Mouse (Mus musculus) thymus, postnatal 25 days (tissue): Measurements from ENCODE around the gene Stra8.

ENCODE experiments used
- DNase-seq: peaks from one replicate; pipeline ENCODE4 v3.0.0; 2022

Gene Stra8

DNA sequence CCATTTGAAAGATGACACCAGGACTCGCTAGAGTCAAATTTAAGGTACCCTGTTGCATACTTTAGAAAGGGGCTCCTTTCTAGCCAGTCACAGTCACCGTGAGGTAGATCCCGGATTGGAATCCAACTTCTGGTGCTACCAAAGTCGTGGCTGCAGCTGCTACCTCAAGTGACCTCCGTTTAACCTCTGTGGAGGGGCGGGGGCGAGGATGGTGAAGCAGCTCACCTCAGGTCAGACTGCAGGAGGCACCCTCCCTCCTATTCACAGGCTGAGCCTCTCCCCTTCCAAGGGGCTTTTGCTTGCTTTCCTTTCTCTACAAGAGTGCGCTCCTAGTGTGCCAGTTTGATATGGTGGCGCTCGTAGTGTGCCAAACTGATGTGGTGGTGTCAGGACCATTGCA is at the start of gene Stra8:
Gene Stra8, plus strand, starts transcription at position 208 of the 400 bp plus-strand sequence.
- DNase-seq: no peak

GRCm38 (mm10) chr6:34870724-34871123 is 49.2 kb upstream of the Stra8 start:
- DNase-seq: no peak

DNA sequence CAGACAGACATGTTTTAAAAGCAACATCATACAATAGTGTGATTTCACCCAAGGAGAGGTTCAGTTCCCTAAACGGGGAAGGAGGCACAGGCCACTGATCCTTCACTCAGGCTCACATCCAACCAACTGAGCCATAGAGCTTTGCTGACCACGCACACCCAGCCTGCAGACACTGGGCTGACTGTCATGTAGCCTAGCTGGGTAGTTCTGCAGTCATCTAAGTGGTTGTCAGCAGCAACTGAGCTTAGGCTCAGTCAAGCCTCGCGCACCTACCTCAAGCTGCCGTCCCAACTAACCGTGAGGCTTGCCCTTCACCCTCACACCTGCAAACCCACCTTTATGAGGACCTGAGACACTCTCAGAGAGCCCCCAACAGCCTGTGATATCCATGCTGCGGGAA is 48.0 kb upstream of the Stra8 start:
- DNase-seq: no peak

DNA sequence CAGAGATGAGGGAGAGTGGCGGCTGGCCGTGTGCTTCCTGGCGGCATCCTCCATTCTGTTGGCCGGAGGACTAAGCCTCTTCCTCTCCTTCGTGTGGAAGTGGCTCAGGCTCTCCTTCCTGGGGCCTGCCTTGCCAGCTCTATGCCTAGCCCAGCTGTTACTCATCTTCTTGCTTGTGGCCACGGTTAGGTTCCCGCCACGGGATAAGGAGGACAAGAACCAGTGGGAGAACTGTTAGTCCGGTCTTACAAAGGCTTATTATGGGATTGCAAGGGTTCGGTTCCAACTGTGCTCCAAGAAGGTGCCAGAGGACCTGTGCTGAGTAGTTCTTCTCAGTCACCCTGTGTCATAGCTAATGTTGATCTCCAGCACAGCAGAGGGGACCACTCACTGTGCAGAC is 47.1 kb upstream of the Stra8 start:
- DNase-seq: no peak

DNA sequence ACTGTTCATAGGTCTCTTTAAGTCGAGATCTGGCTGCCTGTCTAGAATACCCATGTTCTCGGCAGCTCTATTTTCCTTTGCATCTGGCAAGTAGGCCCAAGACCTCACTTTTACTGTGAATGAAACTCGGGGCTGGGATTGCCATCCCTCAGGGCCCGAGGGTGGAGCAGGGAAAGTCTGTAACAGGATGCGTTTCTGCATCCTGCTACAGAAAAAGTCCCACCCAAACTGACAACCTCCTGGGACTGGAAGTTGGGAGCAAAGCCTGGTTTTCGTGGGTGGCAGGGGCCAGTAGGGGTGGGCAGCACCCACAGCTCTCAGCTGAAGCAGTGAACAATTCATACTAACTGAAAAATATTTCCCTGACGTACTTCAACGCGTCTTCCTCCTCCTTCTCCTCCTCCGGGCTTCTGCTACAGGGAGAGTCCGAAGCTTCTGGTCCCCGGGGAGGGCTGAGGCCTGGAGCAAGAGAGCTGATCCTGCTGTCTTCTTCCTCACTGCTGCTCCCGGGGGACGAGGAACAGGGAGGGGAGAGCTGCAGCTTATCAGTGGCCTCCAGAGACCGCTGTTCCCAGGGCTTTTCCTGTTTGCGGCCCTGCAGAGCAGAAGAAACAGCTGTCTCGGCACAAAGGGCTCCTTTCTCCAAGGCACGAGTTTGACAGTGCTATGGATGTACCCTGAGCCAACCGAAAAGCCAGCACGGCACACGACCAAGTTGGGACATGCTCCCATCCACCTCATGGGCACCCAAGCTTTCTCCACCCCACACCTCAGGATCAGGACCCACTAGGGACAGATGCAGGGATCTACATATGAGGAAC is 45.7 kb upstream of the Stra8 start:
- DNase-seq: peak; percentile 19

DNA sequence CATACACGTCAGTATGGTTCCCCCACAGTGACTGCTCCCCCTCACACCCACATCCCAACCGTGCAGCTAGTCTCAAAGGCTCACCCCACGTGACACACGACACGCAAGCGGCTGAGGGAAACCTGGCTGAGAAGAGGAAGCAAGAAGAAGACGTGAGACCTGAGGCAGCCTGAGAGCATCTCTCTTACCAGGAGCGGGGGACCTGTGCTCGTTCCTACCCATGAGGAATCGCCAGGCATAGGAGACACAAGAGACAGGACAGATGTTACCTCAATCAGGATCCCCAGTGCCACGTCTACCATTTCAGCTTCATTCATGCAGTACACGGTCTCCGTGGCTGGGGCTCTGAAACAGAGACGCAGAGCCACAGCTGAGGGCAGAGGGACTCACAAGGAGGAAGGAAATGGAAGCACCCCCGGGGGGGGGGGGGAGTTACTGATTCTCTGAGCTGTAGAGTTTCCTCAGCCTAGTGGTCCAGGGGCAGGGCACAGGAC is 44.6 kb upstream of the Stra8 start:
- DNase-seq: peak; percentile 86

GRCm38 (mm10) chr6:34875966-34876834 is 43.8 kb upstream of the Stra8 start:
- peak; percentile 44 for DNase-seq

DNA sequence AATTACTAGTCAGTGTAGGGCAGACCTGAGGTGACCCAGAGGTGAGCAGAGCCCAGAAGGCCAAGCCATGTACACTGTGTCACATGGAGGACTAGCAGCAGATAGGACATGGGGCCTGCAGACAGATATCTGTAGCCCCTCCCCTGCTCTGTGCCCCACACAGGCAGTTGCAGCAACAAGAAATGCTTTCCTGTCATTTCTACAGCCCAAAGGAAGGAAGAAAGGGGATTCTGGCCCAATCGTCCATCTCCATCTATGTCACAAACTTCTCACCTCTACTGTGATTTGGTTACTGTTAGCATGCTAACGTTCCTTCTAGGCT is 43.2 kb upstream of the Stra8 start:
- no peak for DNase-seq

GRCm38 (mm10) chr6:34877509-34878321 is 42.2 kb upstream of the Stra8 start, which contains the start of gene Cyren:
Gene Cyren (minus strand): TSS chr6:34878060.
- peak; percentile 95 for DNase-seq

DNA sequence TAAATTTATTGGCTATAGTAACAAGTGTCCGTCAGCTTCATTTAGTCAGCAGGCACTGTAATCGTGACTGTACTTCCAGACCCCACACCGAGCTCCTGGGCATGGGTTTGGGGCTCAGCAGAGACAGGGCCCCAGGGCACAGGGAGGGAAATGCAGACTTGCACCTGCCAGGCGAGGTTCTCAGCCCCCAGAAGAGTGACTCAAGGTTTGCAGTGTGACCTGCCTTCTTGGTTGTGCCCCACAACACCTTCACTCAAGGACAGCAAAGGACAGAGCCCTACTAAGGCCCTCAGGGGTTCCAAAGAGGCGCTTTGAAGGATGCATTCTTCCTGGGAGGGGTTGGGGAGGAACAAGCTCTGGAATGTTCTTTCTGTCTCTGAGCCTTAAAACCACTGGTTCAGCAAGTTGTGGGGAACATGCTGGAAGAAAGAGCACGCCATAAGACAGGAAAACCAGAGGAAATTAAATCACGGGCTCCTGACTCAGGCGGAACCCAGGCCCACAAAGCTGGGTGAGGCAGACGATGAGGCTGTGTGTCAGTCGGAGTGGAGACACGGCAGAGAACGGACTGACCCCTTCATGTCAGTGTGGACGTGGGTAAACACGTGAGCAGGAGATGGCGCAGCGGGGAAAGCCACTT is 40.7 kb upstream of the Stra8 start:
- DNase-seq: no peak

DNA sequence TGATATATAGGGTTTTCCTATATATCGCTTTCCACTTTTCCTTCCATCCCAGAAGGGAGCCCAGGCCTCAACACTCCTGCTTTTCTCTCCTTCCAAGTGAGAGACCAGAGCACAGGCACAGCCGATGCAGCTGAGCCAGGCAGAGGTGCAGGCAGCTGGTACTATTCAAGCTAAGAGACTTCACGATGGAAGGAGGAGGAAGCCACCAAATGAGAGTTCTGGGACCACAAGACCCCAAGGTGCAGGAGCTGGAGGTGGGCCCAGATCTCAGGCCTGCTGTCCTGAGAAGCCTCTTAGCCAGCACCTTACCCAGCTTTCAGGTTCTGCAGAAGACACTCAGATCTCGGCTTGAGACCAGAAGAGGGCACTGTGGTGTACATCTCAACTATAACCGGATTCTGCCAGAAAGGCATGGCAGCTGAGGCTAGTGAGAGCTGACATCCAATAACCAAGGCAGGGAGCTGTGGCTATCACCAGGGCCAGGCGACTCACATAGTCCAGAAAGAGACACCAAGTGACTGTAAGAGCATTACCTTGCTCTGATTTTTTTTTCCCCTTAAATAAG is 40.0 kb upstream of the Stra8 start:
- DNase-seq: peak; percentile 64

DNA sequence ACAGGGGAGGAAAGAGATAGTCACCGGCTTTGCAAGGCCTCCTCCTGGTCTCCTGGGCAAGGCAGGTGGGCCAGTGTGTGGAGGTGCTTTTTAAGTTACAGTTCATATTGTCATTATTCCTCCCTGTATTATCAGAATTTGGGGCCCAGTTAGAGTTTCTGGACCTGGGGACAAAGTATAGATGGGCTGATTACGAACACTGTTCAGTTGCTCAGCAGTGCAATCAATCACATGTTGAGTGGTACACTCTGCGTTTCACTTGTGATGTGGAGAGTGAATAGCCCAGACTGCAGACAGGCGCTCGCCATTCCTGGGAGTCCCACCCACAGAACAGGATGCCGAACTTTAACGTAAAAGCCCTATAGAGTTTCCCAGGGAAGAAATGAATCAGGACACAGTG is 35.2 kb upstream of the Stra8 start:
- no peak for DNase-seq

DNA sequence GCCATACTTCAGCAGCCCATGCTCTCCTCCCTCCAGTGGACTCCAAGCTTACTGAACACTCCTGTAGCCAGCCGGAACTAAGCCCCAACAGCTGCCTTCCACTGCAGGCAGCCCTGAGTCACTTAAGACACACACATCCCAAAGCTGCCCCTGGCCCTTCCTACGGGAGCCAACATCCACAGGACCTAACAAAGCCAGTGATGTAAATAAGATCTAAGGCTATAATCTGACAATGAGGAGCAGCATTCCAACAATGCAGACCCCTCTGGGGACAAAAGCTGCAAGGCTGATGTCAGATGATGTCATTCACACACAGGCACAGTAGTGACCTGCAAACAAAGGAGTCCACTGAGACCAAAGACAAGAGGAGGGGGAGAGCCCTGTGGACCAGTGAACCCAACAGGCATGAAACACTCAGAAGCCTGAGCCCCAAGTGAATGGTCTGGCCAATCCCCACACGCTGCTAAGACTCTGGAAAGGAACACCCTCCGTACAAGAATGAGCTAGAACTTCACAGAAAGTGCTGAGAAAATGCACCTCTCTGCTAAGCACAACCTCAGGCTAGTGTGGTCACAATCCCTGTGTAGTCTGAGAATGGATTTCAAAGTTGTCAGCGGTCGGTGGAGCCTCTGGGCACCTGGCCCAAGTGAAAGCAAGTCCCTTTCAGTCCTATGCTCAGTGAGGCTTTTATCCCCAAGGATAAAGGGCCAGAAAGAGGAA is 32.7 kb upstream of the Stra8 start:
- no peak for DNase-seq

DNA sequence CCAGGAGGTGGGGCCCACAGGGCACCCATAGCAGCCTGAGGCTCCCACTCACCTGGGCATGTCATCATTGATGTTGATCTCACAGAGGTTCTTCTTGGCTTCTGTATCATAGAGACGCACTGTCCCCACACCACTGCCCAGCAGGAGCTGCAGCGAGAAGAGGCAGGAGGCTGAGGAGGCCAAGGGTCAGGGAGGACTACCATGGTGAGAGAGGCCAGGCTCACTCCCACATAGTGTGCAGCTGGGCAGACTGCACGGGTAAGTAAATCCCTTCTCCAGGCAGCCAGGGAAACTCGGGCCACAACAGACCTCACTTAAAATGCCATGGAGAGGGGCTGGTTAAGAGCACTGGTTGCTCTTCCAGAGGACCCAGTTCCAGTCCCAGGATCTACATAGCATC is 30.8 kb upstream of the Stra8 start:
- no peak for DNase-seq

DNA sequence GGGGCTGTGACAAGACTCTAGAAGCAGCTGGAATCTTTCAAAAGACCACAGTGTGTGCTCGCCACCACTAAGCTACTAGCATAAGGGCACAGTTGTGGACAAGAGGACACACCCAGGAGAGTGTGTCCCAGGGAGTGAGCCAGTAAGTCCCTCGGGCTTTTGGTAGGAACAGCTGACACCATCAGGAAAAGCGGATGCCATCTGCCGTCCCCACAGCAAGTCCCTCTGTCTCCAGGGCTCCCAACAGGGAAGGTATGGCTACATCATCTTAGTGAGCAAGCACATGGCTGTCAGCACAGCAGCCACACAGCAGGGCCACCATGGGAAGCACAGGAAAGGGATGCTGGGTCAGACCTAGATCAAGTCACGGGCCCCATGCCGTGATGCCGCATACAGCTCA is 24.4 kb upstream of the Stra8 start:
- DNase-seq: no peak

DNA sequence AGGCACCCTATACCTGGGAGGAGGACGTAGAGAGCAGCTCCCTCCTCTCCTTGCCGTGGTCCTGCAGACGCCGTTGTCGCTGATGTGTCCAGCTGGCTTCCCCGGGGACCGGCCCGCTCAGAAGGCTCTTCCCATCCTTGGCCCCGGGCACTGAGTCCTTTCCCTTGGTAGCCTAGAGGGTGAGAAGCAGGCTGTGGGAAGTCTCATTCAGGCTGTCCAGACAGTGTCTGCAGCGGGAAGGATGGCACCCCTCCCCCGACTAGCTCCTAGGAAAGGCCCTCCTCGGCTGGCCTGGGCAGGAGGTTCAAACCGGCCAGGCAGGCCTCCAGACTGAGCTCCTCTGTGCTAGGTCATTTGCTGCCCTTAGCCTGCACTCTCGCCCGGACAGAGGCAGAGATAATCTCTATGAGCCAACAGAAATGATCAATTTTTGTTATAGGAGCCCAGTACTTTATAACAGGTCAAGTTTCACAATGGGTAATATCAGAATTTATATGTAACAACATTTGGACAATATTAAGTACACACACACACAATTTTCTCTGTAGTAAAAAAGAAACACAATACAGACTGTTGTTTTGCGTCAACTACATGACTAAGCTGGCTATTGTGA is 23.7 kb upstream of the Stra8 start:
- no peak for DNase-seq

DNA sequence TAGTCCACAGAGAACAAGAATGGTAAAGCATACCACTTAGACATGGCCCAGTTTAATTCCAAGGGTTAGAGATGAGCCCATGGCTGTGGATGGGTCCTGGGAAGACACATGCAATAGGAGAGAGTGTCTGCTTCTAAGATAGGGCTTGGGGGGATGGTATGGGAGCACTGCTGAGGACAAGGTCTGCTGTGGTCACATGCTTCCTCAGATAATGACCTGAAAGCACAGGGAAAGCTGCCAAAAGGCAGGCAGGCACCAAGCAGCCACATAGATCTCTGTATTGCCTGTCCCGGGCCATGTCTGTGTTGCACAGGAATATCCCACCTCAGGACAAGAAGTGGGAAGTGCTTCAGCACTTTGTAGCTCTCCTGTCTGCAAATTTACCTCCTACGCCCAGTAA is 20.8 kb upstream of the Stra8 start:
- DNase-seq: no peak

GRCm38 (mm10) chr6:34900990-34901389 is 19.0 kb upstream of the Stra8 start:
- no peak for DNase-seq

DNA sequence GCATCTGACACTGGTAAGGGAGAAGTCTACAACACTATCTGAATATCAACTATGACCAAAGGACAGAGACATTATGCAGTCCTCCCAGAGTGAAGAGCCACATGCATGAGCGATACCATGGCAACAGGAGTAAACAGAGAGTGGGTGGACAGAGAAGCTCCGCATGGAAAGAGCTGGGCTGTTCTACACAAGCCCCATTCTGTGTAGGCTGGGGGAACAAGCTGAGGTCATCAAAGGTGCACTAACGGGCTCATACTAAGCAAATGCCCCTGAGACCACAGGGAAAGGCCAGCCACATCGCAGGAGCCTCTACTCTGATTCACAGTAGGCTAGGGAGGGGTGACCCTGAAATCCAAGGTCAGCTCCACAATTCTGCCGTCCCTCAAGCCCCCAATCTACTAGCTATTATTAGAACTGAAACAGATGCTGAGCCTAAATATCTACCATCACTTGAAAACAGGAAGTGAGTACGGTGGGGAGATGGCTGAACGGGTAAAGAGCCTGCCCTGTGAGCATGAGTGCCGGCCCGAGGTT is 18.0 kb upstream of the Stra8 start:
- DNase-seq: no peak

- DNase-seq: no peak
Observed at GRCm38 (mm10) chr6:34902578-34902977, 17.4 kb upstream of the Stra8 start.

GRCm38 (mm10) chr6:34903441-34903840 is 16.5 kb upstream of the Stra8 start:
- DNase-seq: no peak
